Mouse (Mus musculus): ENCODE measurements around the gene Ap5m1. TPM values are rescaled to one million over a fixed set of nuclear protein-coding genes. Genes with fewer than 3 reads are reported as not detected.

The Ap5m1 gene
- 66.4 TPM for polyA plus RNA-seq (2017; shearing (Covaris generic))

DNA sequence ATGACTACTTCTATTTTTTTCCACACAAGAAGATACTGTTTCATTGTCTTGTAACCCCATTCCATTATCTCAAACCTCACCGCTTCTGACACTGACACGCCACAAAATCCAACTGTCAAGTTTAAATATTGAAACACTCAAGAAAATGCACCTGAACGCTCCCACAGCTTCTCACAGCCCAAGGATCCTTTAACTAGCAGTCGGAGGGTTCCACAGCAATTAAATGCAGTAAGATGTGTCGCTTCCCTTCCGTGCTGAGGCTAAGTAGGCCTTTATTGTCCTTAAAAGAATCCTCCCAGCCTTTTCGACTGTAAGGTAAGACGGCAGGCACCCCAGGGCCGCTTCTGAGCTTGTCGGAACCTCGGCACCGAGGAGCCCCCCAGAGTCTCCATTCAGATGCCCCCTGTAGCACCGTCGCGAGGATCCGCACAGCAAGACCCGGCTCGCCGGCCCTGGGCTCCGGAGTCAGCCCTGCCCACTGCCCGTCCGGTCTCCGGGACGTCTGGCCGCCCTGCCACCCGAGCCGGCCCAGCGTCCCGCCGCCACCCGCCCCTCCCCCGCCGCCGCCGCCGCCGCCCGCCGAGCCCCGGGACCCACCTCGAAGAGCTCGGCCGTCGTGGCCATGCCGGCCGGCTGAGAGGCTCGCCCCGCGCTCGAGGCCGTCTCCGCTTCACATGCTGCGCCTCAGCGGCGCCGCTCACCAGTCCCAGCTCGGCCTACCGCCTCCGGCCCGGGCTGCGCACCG, at the start of gene Ap5m1:
Ap5m1 (plus strand) TSS at position 569 of the 745 bp plus-strand sequence.

DNA sequence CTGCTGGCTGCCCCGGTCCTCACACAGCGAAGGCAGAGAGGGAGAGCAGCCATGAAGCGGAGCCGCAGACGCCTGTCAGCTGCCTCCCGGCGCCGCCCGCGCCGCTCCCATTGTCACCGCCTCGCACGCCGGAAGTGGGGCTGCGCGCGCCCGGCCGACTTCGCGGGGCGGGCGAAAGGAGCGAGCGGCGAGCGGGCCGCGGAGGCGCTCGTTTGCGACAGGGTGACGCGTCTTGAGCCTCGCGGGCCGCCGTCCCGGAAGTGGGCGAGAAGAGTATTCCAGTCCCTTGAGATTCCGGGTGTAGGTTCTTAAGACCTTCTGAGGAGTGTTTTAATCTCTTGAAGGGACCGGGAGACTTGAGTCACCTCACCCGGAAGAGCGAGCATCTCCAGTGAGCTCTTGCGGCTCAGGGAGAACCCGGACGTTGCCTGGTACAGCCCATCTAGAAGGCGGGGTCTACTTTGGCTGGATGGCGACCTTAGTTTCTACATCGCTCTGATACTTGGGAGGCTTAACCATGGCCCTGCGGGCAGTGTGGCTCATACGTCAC, 452 bp downstream of the Ap5m1 start, which contains the start of gene Exoc5:
Exoc5 (minus strand) TSS at position 380 of the 550 bp plus-strand sequence.

Other genes starting within 250 kb of the Ap5m1 start
- gene Exoc5, start 556 bp downstream of the Ap5m1 start, polyA plus RNA-seq (2017; shearing (Covaris generic)), result 19.8 TPM
- gene Naa30, start 106.1 kb downstream of the Ap5m1 start, polyA plus RNA-seq (2017; shearing (Covaris generic)), result 3.3 TPM
- 0.37 TPM for gene ccdc198, start 179.4 kb downstream of the Ap5m1 start, polyA plus RNA-seq (2017; shearing (Covaris generic))

Measured in CD4-positive, CD25-positive, alpha-beta regulatory T cell, adult 9 weeks (primary cell).